Comparison of ENCODE assay signal across 12 mouse cellular contexts in genomic region chr1:127420383-127420782, GRCm38 (mm10).
DNase-seq lines count a peak whose midpoint lies in the region; ATAC-seq and TF ChIP-seq lines count a peak whose summit lies in the region.
"Had no signal": no experiment of that assay in that cellular context is flagged by ENCODE, and none has a peak within 500 bp of the region (broad histone marks: within the 10 kb centered on the region; RNA-seq: fewer than 3 reads in every experiment).

No protein-coding gene starts in this region.

- no peak for TF ChIP-seq POLR2A in ES-Bruce4 (IDR thresholded peaks at IDR 0.05; ENCODE audit: insufficient read depth, low read length)

- H3K4me1 ChIP-seq in ES-Bruce4 (ENCODE audit: control insufficient read depth, insufficient read depth, low read length), result no peaks in the 10 kb centered on the region
- H3K4me1 ChIP-seq in forebrain, embryonic 12.5 days, result peaks cover 38% of the 10 kb centered on the region
- peaks cover 15% of the 10 kb centered on the region for H3K4me1 ChIP-seq in intestine, embryonic 16.5 days (ENCODE audit: control insufficient read depth, insufficient read depth, low read length)
- H3K4me1 ChIP-seq in limb, embryonic 10.5 days, result peaks cover 22% of the 10 kb centered on the region
- H3K4me1 ChIP-seq in liver, postnatal 0 days (ENCODE audit: insufficient read depth), result no peaks in the 10 kb centered on the region; the same call in 1 of the 2 replicates

- H3K4me2 ChIP-seq in forebrain, embryonic 12.5 days, result no peak overlapping the region
- no peak overlapping the region for H3K4me2 ChIP-seq in intestine, embryonic 16.5 days (ENCODE audit: low read depth, low read length)
- no peak overlapping the region for H3K4me2 ChIP-seq in liver, postnatal 0 days (ENCODE audit: low read depth, low read length)
- H3K4me2 ChIP-seq: heart, embryonic 13.5 days had no signal

- H3K4me3 ChIP-seq in ES-Bruce4 (ENCODE audit: low read depth, low read length), result no peak overlapping the region
- no peak overlapping the region for H3K4me3 ChIP-seq in forebrain, embryonic 12.5 days (replicated peaks)
- no peak overlapping the region for H3K4me3 ChIP-seq in intestine, embryonic 16.5 days (ENCODE audit: low read length)
- H3K4me3 ChIP-seq in limb, embryonic 10.5 days, result no peak overlapping the region
- H3K4me3 ChIP-seq in gastrocnemius, adult 2 months, result no peak overlapping the region
- no peak overlapping the region for H3K4me3 ChIP-seq in liver, postnatal 0 days (ENCODE audit: low read depth, low read length)
- H3K4me3 ChIP-seq: heart, embryonic 13.5 days had no signal

- intact Hi-C loops in gastrocnemius, adult 2 months (cut with DNase I), result no loop called here

- no peaks in the 10 kb centered on the region for H3K27me3 ChIP-seq in ES-Bruce4 (ENCODE audit: control insufficient read depth, insufficient read depth, low read length, poor library complexity, severe bottlenecking)
- no peaks in the 10 kb centered on the region for H3K27me3 ChIP-seq in forebrain, embryonic 12.5 days
- H3K27me3 ChIP-seq in intestine, embryonic 16.5 days (replicated peaks; ENCODE audit: control insufficient read depth, insufficient read depth, low read length), result no peaks in the 10 kb centered on the region
- no peaks in the 10 kb centered on the region for H3K27me3 ChIP-seq in limb, embryonic 10.5 days (ENCODE audit: low read depth, poor library complexity, severe bottlenecking)
- H3K27me3 ChIP-seq in liver, postnatal 0 days (ENCODE audit: insufficient read depth, low read length), result no peaks in the 10 kb centered on the region
- H3K27me3 ChIP-seq: CH12.LX; heart, embryonic 13.5 days had no signal

- peak; percentile 53 for ATAC-seq in forebrain, embryonic 12.5 days (ENCODE audit: low FRiP score)
- peak; percentile 57 for ATAC-seq in intestine, embryonic 16.5 days
- ATAC-seq in liver, postnatal 0 days, result no peak

- no peaks in the 10 kb centered on the region for H3K36me3 ChIP-seq in ES-Bruce4 (ENCODE audit: control insufficient read depth, insufficient read depth, low read length, poor library complexity, severe bottlenecking)
- H3K36me3 ChIP-seq in forebrain, embryonic 12.5 days (replicated peaks), result peaks cover 5% of the 10 kb centered on the region; the same call in 1 of the 2 replicates
- no peaks in the 10 kb centered on the region for H3K36me3 ChIP-seq in intestine, embryonic 16.5 days (ENCODE audit: control insufficient read depth, insufficient read depth, low read length)
- peaks cover 10% of the 10 kb centered on the region; the same call in 1 of the 2 replicates for H3K36me3 ChIP-seq in limb, embryonic 10.5 days
- no peaks in the 10 kb centered on the region; the same call in 1 of the 2 replicates for H3K36me3 ChIP-seq in liver, postnatal 0 days (replicated peaks; ENCODE audit: insufficient read depth, low read length)

- no peak for DNase-seq in limb, embryonic 10.5 days (ENCODE audit: low spot score)
- no peak for DNase-seq in gastrocnemius, adult 2 months
- no peak for DNase-seq in thymus, postnatal 0 days (ENCODE audit: low spot score)
- no peak for DNase-seq in adrenal gland, adult 8-10 months
- no peak for DNase-seq in liver, postnatal 0 days
- DNase-seq: cerebellum, adult 2 months; layer of hippocampus, adult 9-11 months had no signal

- H3K9ac ChIP-seq in ES-Bruce4 (ENCODE audit: low read depth, poor library complexity, severe bottlenecking), result peak overlapping the region; percentile 9; the same call in 1 of the 2 replicates
- H3K9ac ChIP-seq in forebrain, embryonic 12.5 days, result no peak overlapping the region
- H3K9ac ChIP-seq in intestine, embryonic 16.5 days (ENCODE audit: low read depth, low read length), result no peak overlapping the region
- no peak overlapping the region for H3K9ac ChIP-seq in liver, postnatal 0 days (replicated peaks)
- H3K9ac ChIP-seq: heart, embryonic 13.5 days had no signal

- TF ChIP-seq CTCF in ES-Bruce4 (IDR thresholded peaks at IDR 0.05; ENCODE audit: low read depth, low read length), result no peak
- no peak for TF ChIP-seq CTCF in gastrocnemius, adult 2 months (IDR thresholded peaks at IDR 0.05)
- no peak for TF ChIP-seq CTCF in liver, postnatal 0 days (IDR thresholded peaks at IDR 0.05; ENCODE audit: low read depth)

- no peak for TF ChIP-seq EP300 in ES-Bruce4 (IDR thresholded peaks at IDR 0.05; ENCODE audit: insufficient read depth, low read depth, low read length)
- no peak for TF ChIP-seq EP300 in liver, postnatal 0 days (IDR thresholded peaks at IDR 0.05; ENCODE audit: low read depth)

- H3K9me3 ChIP-seq in ES-Bruce4 (replicated peaks; ENCODE audit: control insufficient read depth, insufficient read depth, low read length, poor library complexity, severe bottlenecking), result no peaks in the 10 kb centered on the region
- no peaks in the 10 kb centered on the region for H3K9me3 ChIP-seq in forebrain, embryonic 12.5 days
- H3K9me3 ChIP-seq in intestine, embryonic 16.5 days (ENCODE audit: control insufficient read depth, low read length), result no peaks in the 10 kb centered on the region
- H3K9me3 ChIP-seq in limb, embryonic 10.5 days (replicated peaks), result no peaks in the 10 kb centered on the region
- H3K9me3 ChIP-seq in liver, postnatal 0 days (ENCODE audit: low read length), result no peaks in the 10 kb centered on the region
- H3K9me3 ChIP-seq: heart, embryonic 13.5 days had no signal

- H3K27ac ChIP-seq in ES-Bruce4 (ENCODE audit: insufficient read depth, low read length), result no peak overlapping the region
- H3K27ac ChIP-seq in forebrain, embryonic 12.5 days, result no peak overlapping the region
- peak overlapping the region; percentile 60; the same call in 1 of the 2 replicates for H3K27ac ChIP-seq in intestine, embryonic 16.5 days (ENCODE audit: low read length)
- H3K27ac ChIP-seq in limb, embryonic 10.5 days, result peak overlapping the region; percentile 19; the same call in 1 of the 2 replicates
- H3K27ac ChIP-seq in gastrocnemius, adult 2 months, result no peak overlapping the region
- no peak overlapping the region for H3K27ac ChIP-seq in liver, postnatal 0 days (ENCODE audit: low read depth)

- WGBS in forebrain, embryonic 12.5 days, result 36% methylated on average over 13 of the region's 13 CpGs
- 53% methylated on average over 13 of the region's 13 CpGs for WGBS in intestine, embryonic 16.5 days
- 66% methylated on average over 13 of the region's 13 CpGs for WGBS in limb, embryonic 10.5 days
- WGBS in liver, postnatal 0 days (ENCODE audit: insufficient replicate concordance), result 81% methylated on average over 13 of the region's 13 CpGs

Comparison
In these comparisons a context has a peak if more than half of its experiments do, and no peak if none do; other contexts are left out.
1. H3K27ac ChIP-seq: peak in intestine, embryonic 16.5 days (single experiment) and limb, embryonic 10.5 days (single experiment); none in ES-Bruce4 (single experiment), forebrain, embryonic 12.5 days (single experiment), gastrocnemius, adult 2 months (single experiment) and liver, postnatal 0 days (single experiment).